Mouse (Mus musculus) C2C12 (cell line): Measurements from ENCODE around the gene Ncapd3.

Experiments
- CEBPB ChIP-seq: IDR thresholded peaks from one replicate; pipeline ENCODE4 v1.6.1; 2011; ENCODE audit warnings: low read depth, mild to moderate bottlenecking, control low read depth, moderate library complexity
- CTCF ChIP-seq: IDR thresholded peaks from one replicate; pipeline ENCODE4 v1.5.1; 2011; ENCODE audit not compliant: control insufficient read depth, insufficient read depth, insufficient read length
- MYOD1 ChIP-seq: IDR thresholded peaks from one replicate; pipeline ENCODE4 v1.6.1; 2011; ENCODE audit warnings: low read depth; ENCODE audit not compliant: control insufficient read depth, insufficient read length
- MYOG ChIP-seq: IDR thresholded peaks from one replicate; pipeline ENCODE4 v1.6.1; 2011; ENCODE audit not compliant: control insufficient read depth, insufficient read length; ENCODE audit errors: extremely low read depth
- USF1 ChIP-seq: IDR thresholded peaks from one replicate; pipeline ENCODE4 v1.6.1; 2011; ENCODE audit warnings: low read depth, mild to moderate bottlenecking, control low read depth, moderate library complexity

DNA sequence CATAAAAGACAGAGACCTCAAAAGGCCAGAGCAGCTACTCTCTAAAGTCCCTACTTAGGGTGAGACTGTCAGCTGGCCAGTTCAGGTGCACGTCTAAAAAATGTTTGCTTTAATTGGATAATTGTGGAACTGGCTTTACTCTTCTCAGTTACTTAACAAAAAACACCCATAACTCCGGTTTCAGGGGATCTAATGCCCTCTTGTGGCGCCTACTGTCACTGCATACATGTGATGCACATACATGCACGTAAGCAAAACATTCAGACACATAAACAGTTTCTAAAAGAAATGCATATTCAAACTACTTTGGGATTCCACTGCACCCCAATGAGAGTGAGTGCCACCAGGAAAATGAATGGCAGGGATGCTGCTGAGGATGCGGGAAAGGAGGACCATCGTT, 96.6 kb downstream of the Ncapd3 start:
- TF ChIP-seq CTCF (no peak), MYOG (no peak), CEBPB (no peak), USF1 (no peak), MYOD1 (no peak)
